Mouse (Mus musculus): Measurements from ENCODE around the gene Shisal2a. TPM values are rescaled to one million over a fixed set of nuclear protein-coding genes. Genes with fewer than 3 reads are reported as not detected.

Gene Shisal2a
- 1.1 and 1.4 TPM in 2 replicates for polyA plus RNA-seq (2016; fragmentation: Nextera tagmentation; extraction: Ambion mirVana)

GRCm38 (mm10) chr4:108383183-108383714 is at the start of gene Shisal2a:
Shisal2a (minus strand) TSS chr4:108383349.
- Histone ChIP-seq H3K4me2 (peak within 1 kb of the TSS; percentile 95), H3K4me3 (peak within 1 kb of the TSS; percentile 62), H3K36me3 (no peaks in the 10 kb centered on the region), H3K27me3 (replicated peaks) (peaks cover 27% of the 10 kb centered on the region), H3K27ac (ENCODE audit: poor library complexity, severe bottlenecking) (no peak within 1 kb of the TSS), H3K9me3 (replicated peaks) (no peaks in the 10 kb centered on the region), H3K4me1 (replicated peaks) (peaks cover 21% of the 10 kb centered on the region), H3K9ac (peak within 1 kb of the TSS; percentile 77)
- no peak for ATAC-seq (ENCODE audit: insufficient number of reproducible peaks, low FRiP score)
- 3% methylated on average over 55 of the region's 55 CpGs for WGBS

DNA sequence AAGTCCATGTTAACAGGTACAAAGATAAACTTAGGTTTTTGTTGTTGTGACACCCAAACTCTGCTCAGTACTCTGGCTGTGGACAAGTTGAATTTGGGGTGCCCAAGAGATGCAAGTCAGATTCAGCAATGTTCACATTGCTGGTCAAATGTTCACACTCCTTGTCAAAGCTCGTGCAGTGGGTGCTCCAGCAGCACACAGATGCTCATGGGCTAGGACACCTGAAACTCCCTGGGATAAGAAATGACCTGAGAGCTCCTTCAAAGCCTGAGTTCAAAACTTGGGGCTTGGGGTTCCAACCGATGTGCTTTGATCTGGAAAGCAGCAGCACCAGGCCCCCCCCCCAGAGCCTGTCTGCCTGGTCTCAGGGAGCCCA is 48.4 kb upstream of the Shisal2a start:
- no peak overlapping the region for H3K9ac ChIP-seq
- no peak overlapping the region for H3K4me2 ChIP-seq
- no peaks in the 10 kb centered on the region for H3K27me3 ChIP-seq (replicated peaks)
- H3K27ac ChIP-seq (ENCODE audit: poor library complexity, severe bottlenecking): no peak overlapping the region
- H3K4me1 ChIP-seq (replicated peaks): peaks cover 13% of the 10 kb centered on the region
- H3K9me3 ChIP-seq (replicated peaks): no peaks in the 10 kb centered on the region
- no peaks in the 10 kb centered on the region for H3K36me3 ChIP-seq
- 42% methylated on average over 2 of the region's 2 CpGs for WGBS
- H3K4me3 ChIP-seq: no peak overlapping the region
- no peak for ATAC-seq (ENCODE audit: insufficient number of reproducible peaks, low FRiP score)

GRCm38 (mm10) chr4:108430656-108431560 is 47.8 kb upstream of the Shisal2a start:
- ATAC-seq (ENCODE audit: insufficient number of reproducible peaks, low FRiP score): no peak
- Histone ChIP-seq H3K9ac (no peak overlapping the region), H3K36me3 (no peaks in the 10 kb centered on the region), H3K4me2 (no peak overlapping the region), H3K9me3 (replicated peaks) (no peaks in the 10 kb centered on the region), H3K4me3 (no peak overlapping the region), H3K27me3 (replicated peaks) (no peaks in the 10 kb centered on the region), H3K4me1 (replicated peaks) (peaks cover 16% of the 10 kb centered on the region), H3K27ac (ENCODE audit: poor library complexity, severe bottlenecking) (no peak overlapping the region)
- WGBS: 54% methylated on average over 4 of the region's 4 CpGs

DNA sequence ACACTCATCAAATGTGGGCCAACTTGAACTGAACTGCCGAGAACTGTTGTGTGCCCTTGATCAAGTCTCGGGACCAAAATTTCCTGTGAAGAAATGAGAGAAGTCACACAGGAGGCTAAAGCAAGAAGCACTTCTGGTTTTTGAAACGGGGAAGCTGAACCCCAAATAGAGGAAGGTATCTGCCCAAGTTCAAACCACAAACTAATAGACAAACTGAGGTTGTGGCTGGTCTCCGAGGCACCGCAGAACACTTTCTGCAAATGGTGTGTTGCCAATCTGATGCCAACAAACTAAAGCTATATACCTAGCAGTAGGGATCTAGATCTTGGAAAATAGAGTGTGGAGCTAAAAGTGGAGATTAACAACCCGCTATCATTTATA is 45.2 kb upstream of the Shisal2a start:
- Histone ChIP-seq H3K27me3 (replicated peaks) (no peaks in the 10 kb centered on the region), H3K9ac (no peak overlapping the region), H3K4me2 (no peak overlapping the region), H3K27ac (ENCODE audit: poor library complexity, severe bottlenecking) (no peak overlapping the region), H3K36me3 (no peaks in the 10 kb centered on the region), H3K4me3 (no peak overlapping the region), H3K9me3 (replicated peaks) (no peaks in the 10 kb centered on the region), H3K4me1 (replicated peaks) (peaks cover 20% of the 10 kb centered on the region)
- no peak for ATAC-seq (ENCODE audit: insufficient number of reproducible peaks, low FRiP score)
- WGBS: 71% methylated on average over 6 of the region's 6 CpGs

- H3K4me3 ChIP-seq: no peak overlapping the region
- ATAC-seq (ENCODE audit: insufficient number of reproducible peaks, low FRiP score): no peak
Observed at GRCm38 (mm10) chr4:108427719-108428340, 44.7 kb upstream of the Shisal2a start.

GRCm38 (mm10) chr4:108424587-108424986 is 41.4 kb upstream of the Shisal2a start:
- Histone ChIP-seq H3K9me3 (replicated peaks) (no peaks in the 10 kb centered on the region), H3K27ac (ENCODE audit: poor library complexity, severe bottlenecking) (no peak overlapping the region), H3K27me3 (replicated peaks) (no peaks in the 10 kb centered on the region), H3K4me1 (replicated peaks) (peaks cover 11% of the 10 kb centered on the region), H3K36me3 (no peaks in the 10 kb centered on the region), H3K9ac (no peak overlapping the region), H3K4me2 (no peak overlapping the region), H3K4me3 (no peak overlapping the region)
- ATAC-seq (ENCODE audit: insufficient number of reproducible peaks, low FRiP score): no peak
- 70% methylated on average over 2 of the region's 2 CpGs for WGBS

More at GRCm38 (mm10) chr4:108427719-108428340, 44.7 kb upstream of the Shisal2a start:
- Histone ChIP-seq H3K9ac (no peak overlapping the region), H3K4me1 (replicated peaks) (peaks cover 20% of the 10 kb centered on the region), H3K27ac (ENCODE audit: poor library complexity, severe bottlenecking) (no peak overlapping the region), H3K36me3 (no peaks in the 10 kb centered on the region), H3K27me3 (replicated peaks) (no peaks in the 10 kb centered on the region), H3K4me2 (no peak overlapping the region), H3K9me3 (replicated peaks) (no peaks in the 10 kb centered on the region)
- 53% methylated on average over 11 of the region's 11 CpGs for WGBS

GRCm38 (mm10) chr4:108407621-108408020 is 24.5 kb upstream of the Shisal2a start:
- Histone ChIP-seq H3K4me2 (peak overlapping the region; percentile 84), H3K9ac (no peak overlapping the region), H3K27ac (ENCODE audit: poor library complexity, severe bottlenecking) (0 out of 2 replicates have a peak overlapping the region, but pooled peaks have one; percentile 77), H3K9me3 (replicated peaks) (0 out of 2 replicates have a peak, but pooled peaks cover 4% of the 10 kb centered on the region), H3K4me1 (replicated peaks) (peaks cover 18% of the 10 kb centered on the region), H3K27me3 (replicated peaks) (no peaks in the 10 kb centered on the region), H3K4me3 (no peak overlapping the region; the same call in 1 of the 2 replicates), H3K36me3 (peaks cover 8% of the 10 kb centered on the region; the same call in 1 of the 2 replicates)
- WGBS: 34% methylated on average over 8 of the region's 8 CpGs
- ATAC-seq (ENCODE audit: insufficient number of reproducible peaks, low FRiP score): no peak

DNA sequence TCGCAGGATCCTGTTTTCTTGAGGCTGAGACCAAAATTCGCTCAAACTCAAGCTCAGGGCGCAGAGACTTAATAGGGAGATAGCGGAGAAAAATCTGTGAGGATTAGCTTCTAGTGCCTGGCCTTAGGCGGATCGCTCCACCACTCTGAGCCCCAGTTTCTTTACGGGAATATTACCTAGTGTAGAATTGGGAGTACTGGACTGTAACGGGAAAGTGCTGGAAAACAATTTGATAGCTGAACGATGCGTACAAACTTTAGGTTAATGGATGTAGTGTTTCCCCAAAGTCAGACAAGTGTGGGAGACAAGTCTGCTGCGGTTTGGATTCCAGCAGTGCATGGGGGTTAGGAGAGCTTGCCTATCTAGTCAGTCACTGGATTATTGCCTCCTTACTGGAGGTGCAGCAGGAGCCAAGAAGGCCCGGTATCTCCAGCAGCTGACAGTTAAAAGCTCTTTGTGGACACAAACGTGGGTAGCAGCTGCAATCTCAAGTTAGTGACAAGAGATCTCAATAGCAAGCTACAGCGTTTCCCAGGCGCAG is 23.8 kb upstream of the Shisal2a start, which contains the start of gene Gpx7:
Gpx7 (minus strand) TSS at position 101 of the 541 bp plus-strand sequence.
- no peak for ATAC-seq (ENCODE audit: insufficient number of reproducible peaks, low FRiP score)
- Histone ChIP-seq H3K36me3 (peaks cover 10% of the 10 kb centered on the region; the same call in 1 of the 2 replicates), H3K4me3 (peak within 1 kb of the TSS; percentile 52), H3K27me3 (replicated peaks) (no peaks in the 10 kb centered on the region), H3K9me3 (replicated peaks) (0 out of 2 replicates have a peak, but pooled peaks cover 4% of the 10 kb centered on the region), H3K4me1 (replicated peaks) (peaks cover 18% of the 10 kb centered on the region), H3K9ac (peak within 1 kb of the TSS; percentile 86), H3K27ac (ENCODE audit: poor library complexity, severe bottlenecking) (peak within 1 kb of the TSS; percentile 77), H3K4me2 (peak within 1 kb of the TSS; percentile 84)
- WGBS: 5% methylated on average over 15 of the region's 15 CpGs

GRCm38 (mm10) chr4:108406138-108406860 is 23.1 kb upstream of the Shisal2a start:
- Histone ChIP-seq H3K4me2 (peak overlapping the region; percentile 84), H3K36me3 (peaks cover 13% of the 10 kb centered on the region; the same call in 1 of the 2 replicates), H3K9ac (peak overlapping the region; percentile 86), H3K9me3 (replicated peaks) (0 out of 2 replicates have a peak, but pooled peaks cover 4% of the 10 kb centered on the region), H3K4me3 (peak overlapping the region; percentile 52), H3K4me1 (replicated peaks) (peaks cover 18% of the 10 kb centered on the region), H3K27me3 (replicated peaks) (no peaks in the 10 kb centered on the region), H3K27ac (ENCODE audit: poor library complexity, severe bottlenecking) (peak overlapping the region; percentile 77)
- ATAC-seq (ENCODE audit: insufficient number of reproducible peaks, low FRiP score): peak; percentile 67
- WGBS: 2% methylated on average over 52 of the region's 52 CpGs

GRCm38 (mm10) chr4:108405766-108406137 is 22.6 kb upstream of the Shisal2a start:
- peaks cover 18% of the 10 kb centered on the region for H3K4me1 ChIP-seq (replicated peaks)
- peak overlapping the region; percentile 52 for H3K4me3 ChIP-seq
- WGBS: 50% methylated on average over 3 of the region's 3 CpGs
- 0 out of 2 replicates have a peak, but pooled peaks cover 4% of the 10 kb centered on the region for H3K9me3 ChIP-seq (replicated peaks)
- peak overlapping the region; percentile 84 for H3K4me2 ChIP-seq
- no peaks in the 10 kb centered on the region for H3K27me3 ChIP-seq (replicated peaks)
- H3K9ac ChIP-seq: peak overlapping the region; percentile 86
- peak; percentile 64 for ATAC-seq (ENCODE audit: insufficient number of reproducible peaks, low FRiP score)
- peaks cover 19% of the 10 kb centered on the region for H3K36me3 ChIP-seq
- peak overlapping the region; percentile 77 for H3K27ac ChIP-seq (ENCODE audit: poor library complexity, severe bottlenecking)
